Mouse (Mus musculus) right cerebral cortex, postnatal 4 days (tissue): ENCODE measurements at regions not wholly inside any gene's neighbourhood (a gene's known extent, or its start where the extent isn't known, plus 50 kb on each side); places are given as distances from the start of the nearest gene placed in this dataset.

Experiments
- DNase-seq: peaks from one replicate; pipeline ENCODE4 v3.0.0-alpha.2; 2022

- peak; percentile 1 for DNase-seq
These were observed 1240.3 kb upstream of the Crim1 start for GRCm38 (mm10) chr17:76959786-76960185.
